Comparison of ENCODE assay signal across 9 mouse cellular contexts in the genomic region with DNA sequence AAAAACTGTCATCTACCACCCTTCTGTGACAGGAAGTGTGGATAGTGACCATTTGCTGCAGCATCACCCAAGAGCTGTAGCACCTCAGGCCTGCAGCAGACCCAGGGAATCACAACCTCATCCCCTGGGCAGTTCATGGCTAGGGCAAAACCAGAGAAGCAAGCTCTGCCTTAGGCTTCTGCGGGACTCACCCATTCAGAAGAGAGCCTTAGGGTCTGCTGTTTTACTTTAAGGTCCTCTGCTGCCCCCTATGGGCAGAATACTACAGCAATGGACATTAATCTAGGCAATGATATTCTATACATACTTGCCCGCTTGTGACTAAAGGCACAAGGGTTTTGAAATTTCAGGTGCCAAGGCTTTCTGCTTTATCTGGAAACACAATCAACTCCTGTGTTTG. TPM values are rescaled to one million over a fixed set of nuclear protein-coding genes. Genes with fewer than 3 reads are reported as not detected.
DNase-seq lines count a peak whose midpoint lies in the region; ATAC-seq and TF ChIP-seq lines count a peak whose summit lies in the region.
"Had no signal": no experiment of that assay in that cellular context is flagged by ENCODE, and none has a peak within 500 bp of the region (broad histone marks: within the 10 kb centered on the region; RNA-seq: fewer than 3 reads in every experiment).

No protein-coding gene starts in this region.

- H3K4me1 ChIP-seq in cerebellum, adult 2 months (ENCODE audit: control insufficient read depth, insufficient read depth, low read length): no peaks in the 10 kb centered on the region
- H3K4me1 ChIP-seq in intestine, embryonic 14.5 days (replicated peaks; ENCODE audit: control insufficient read depth, insufficient read depth, low read length): no peaks in the 10 kb centered on the region
- H3K4me1 ChIP-seq in midbrain, embryonic 10.5 days: peaks cover 3% of the 10 kb centered on the region; the same call in 1 of the 2 replicates
- H3K4me1 ChIP-seq: megakaryocyte, embryonic 14.5 days had no signal

- no peak overlapping the region for H3K4me2 ChIP-seq in intestine, embryonic 14.5 days (ENCODE audit: low read length)

- no peak for TF ChIP-seq POLR2A in cerebellum, adult 2 months (IDR thresholded peaks at IDR 0.05; ENCODE audit: borderline replicate concordance, insufficient read depth, low read length)

- no peak overlapping the region for H3K27ac ChIP-seq in cerebellum, adult 2 months (ENCODE audit: insufficient read depth, low read length)
- no peak overlapping the region for H3K27ac ChIP-seq in intestine, embryonic 14.5 days (ENCODE audit: low read depth)
- no peak overlapping the region for H3K27ac ChIP-seq in left cerebral cortex, adult 2 months
- H3K27ac ChIP-seq in midbrain, embryonic 10.5 days (replicated peaks): no peak overlapping the region

- no peak overlapping the region for H3K4me3 ChIP-seq in cerebellum, adult 2 months (replicated peaks; ENCODE audit: insufficient read depth, low read depth, low read length)
- H3K4me3 ChIP-seq in intestine, embryonic 14.5 days (ENCODE audit: low read depth, low read length): no peak overlapping the region
- H3K4me3 ChIP-seq in left cerebral cortex, adult 2 months: no peak overlapping the region
- no peak overlapping the region for H3K4me3 ChIP-seq in midbrain, embryonic 10.5 days
- H3K4me3 ChIP-seq: megakaryocyte, embryonic 14.5 days had no signal

- intact Hi-C loops in left cerebral cortex, adult 2 months (cut with DNase I): loop anchor here (1.0 kb wide), 1 partner anchor 160 kb away; no protein-coding TSS in a partner anchor

- H3K9ac ChIP-seq in intestine, embryonic 14.5 days (ENCODE audit: low read length): no peak overlapping the region

- ATAC-seq in intestine, embryonic 14.5 days (replicated peaks; ENCODE audit: low FRiP score, low TSS enrichment, low read depth): peak; percentile 70
- no peak for ATAC-seq in erythroblast, adult 5-6 weeks (replicated peaks; ENCODE audit: low FRiP score, poor library complexity, severe bottlenecking)

- H3K9me3 ChIP-seq in intestine, embryonic 14.5 days (ENCODE audit: control insufficient read depth, low read length): 0 out of 2 replicates have a peak, but pooled peaks cover 2% of the 10 kb centered on the region
- no peaks in the 10 kb centered on the region for H3K9me3 ChIP-seq in midbrain, embryonic 10.5 days (replicated peaks)
- H3K9me3 ChIP-seq: megakaryocyte, embryonic 14.5 days had no signal

- peak; percentile 16 for DNase-seq in T-cell, adult 2 months (ENCODE audit: low spot score)
- peak; percentile 48 to 54 for DNase-seq in cerebellum, adult 2 months
- peak; percentile 95 for DNase-seq in forelimb bud, embryonic 11.5 days (ENCODE audit: low read depth, low spot score)
- peak; percentile 90 for DNase-seq in intestine, embryonic 14.5 days (ENCODE audit: low spot score)
- DNase-seq in left cerebral cortex, adult 2 months (ENCODE audit: extremely low spot score in 1 of 2, low spot score in 2 of 2): peak; percentile 79 to 82
- DNase-seq in midbrain, embryonic 10.5 days (ENCODE audit: low spot score): peak; percentile 75
- DNase-seq in skeletal muscle tissue, adult 2 months (ENCODE audit: low read depth, low spot score): peak; percentile 39

- WGBS in cerebellum, adult 2 months: 6% methylated on average over 2 of the region's 2 CpGs
- 13% methylated on average over 2 of the region's 2 CpGs for WGBS in intestine, embryonic 14.5 days
- WGBS in midbrain, embryonic 10.5 days: 21% methylated on average over 2 of the region's 2 CpGs

- peak; percentile 31; the same call in 1 of the 2 replicates for TF ChIP-seq CTCF in cerebellum, adult 2 months (IDR thresholded peaks at IDR 0.05; ENCODE audit: borderline replicate concordance, insufficient read depth, low read depth, low read length)
- TF ChIP-seq CTCF in left cerebral cortex, adult 2 months (IDR thresholded peaks at IDR 0.05): peak; percentile 80

- no peaks in the 10 kb centered on the region for H3K36me3 ChIP-seq in intestine, embryonic 14.5 days (ENCODE audit: control insufficient read depth, insufficient read depth, low read length)
- H3K36me3 ChIP-seq in midbrain, embryonic 10.5 days: no peaks in the 10 kb centered on the region

- no peaks in the 10 kb centered on the region for H3K27me3 ChIP-seq in cerebellum, adult 2 months (ENCODE audit: control insufficient read depth, insufficient read depth, low read length)
- H3K27me3 ChIP-seq in intestine, embryonic 14.5 days (replicated peaks; ENCODE audit: control insufficient read depth, insufficient read depth, low read length): no peaks in the 10 kb centered on the region
- H3K27me3 ChIP-seq in midbrain, embryonic 10.5 days (ENCODE audit: low read depth, poor library complexity, severe bottlenecking): no peaks in the 10 kb centered on the region

RNA-seq across cellular contexts. Expression of gene Sh3gl3, which starts 54.4 kb away (rescaled TPM):
- 24.1 and 28.4 TPM in 2 replicates for polyA plus RNA-seq in cerebellum, adult 2 months (2012; rRNA removed)
- 17.4 and 24.4 TPM in 2 replicates for polyA plus RNA-seq in intestine, embryonic 14.5 days (2014; fragmentation: Nextera tagmentation; extraction: Ambion mirVana)
- 10 to 100 TPM; 44.5 to 47.0 TPM for total RNA-seq in left cerebral cortex, adult 2 months (2021)
- polyA plus RNA-seq in midbrain, embryonic 10.5 days (2016; fragmentation: Nextera tagmentation; extraction: Ambion mirVana): 5.0 and 7.0 TPM in 2 replicates
- total RNA-seq in erythroblast, adult 5-6 weeks (2015; ENCODE audit: low replicate concordance): not detected in 2 replicates
- total RNA-seq in erythroblast, adult 5-6 weeks (2017; ENCODE audit: low replicate concordance): not detected in 2 replicates

Comparison
In these comparisons a context has a peak if more than half of its experiments do, and no peak if none do; other contexts are left out.
1. DNase-seq: peak in every context shown above with its lines; median percentile 95 in forelimb bud, embryonic 11.5 days; 90 in intestine, embryonic 14.5 days; 80 in left cerebral cortex, adult 2 months; 75 in midbrain, embryonic 10.5 days; 51 in cerebellum, adult 2 months; 39 in skeletal muscle tissue, adult 2 months; 16 in T-cell, adult 2 months.